Mouse (Mus musculus) forebrain, embryonic 14.5 days (tissue): ENCODE results near the gene D630045J12Rik. TPM values are rescaled to one million over a fixed set of nuclear protein-coding genes. Genes with fewer than 3 reads are reported as not detected.

Source experiments
- ATAC-seq: fragments of 200-750 bp; cut with Nextera tagmentation; 2 replicates; pipeline ENCODE4 v1.8.0; 2017; ENCODE audit warnings: mild to moderate bottlenecking, moderate library complexity
- DNase-seq: peaks from one replicate; pipeline ENCODE4 v3.0.0-alpha.2; 2015; ENCODE audit warnings: low spot score
- H3K27ac ChIP-seq: fragments of 300-500 bp; sonication (generic); 2 replicates; pipeline ENCODE4 v1.5.1; 2014; ENCODE audit warnings: low read depth, mild to moderate bottlenecking, control low read depth, low read length, moderate library complexity
- H3K27me3 ChIP-seq: fragments of 300-500 bp; sonication (generic); replicated peaks from 2 replicates; pipeline ENCODE4 v1.6.1; 2014; ENCODE audit warnings: low read length, control low read depth, mixed read lengths; ENCODE audit not compliant: control insufficient read depth, insufficient read depth
- H3K36me3 ChIP-seq: fragments of 300-500 bp; sonication (generic); 2 replicates; pipeline ENCODE4 v1.6.1; 2014; ENCODE audit warnings: low read length, control low read depth; ENCODE audit not compliant: control insufficient read depth, insufficient read depth
- H3K4me1 ChIP-seq: fragments of 300-500 bp; sonication (generic); 2 replicates; pipeline ENCODE4 v1.6.1; 2014; ENCODE audit warnings: antibody characterized with exemption, low read length, control low read depth; ENCODE audit not compliant: control insufficient read depth, insufficient read depth
- H3K4me2 ChIP-seq: fragments of 300-500 bp; sonication (generic); 2 replicates; pipeline ENCODE4 v1.6.1; 2014; ENCODE audit warnings: mild to moderate bottlenecking, control low read depth, low read length
- H3K4me3 ChIP-seq: fragments of 300-500 bp; sonication (generic); 2 replicates; pipeline ENCODE4 v1.5.1; 2014; ENCODE audit warnings: low read depth, low read length, control low read depth
- H3K9ac ChIP-seq: fragments of 300-500 bp; sonication (generic); 2 replicates; pipeline ENCODE4 v1.6.1; 2014; ENCODE audit warnings: mild to moderate bottlenecking, low read length, control low read depth, moderate library complexity
- H3K9me3 ChIP-seq: fragments of 300-500 bp; sonication (generic); replicated peaks from 2 replicates; pipeline ENCODE4 v1.6.1; 2016; ENCODE audit warnings: low read length, control low read depth, mixed read lengths; ENCODE audit not compliant: control insufficient read depth
- WGBS: fragments of 180-500 bp; shearing (Covaris S2); extraction: QIAGEN DNeasy Blood & Tissue Kit; methylation state at CpG from one replicate; pipeline ENCODE4 v1.1.7; 2014; 5-methylcytosine and 5-hydroxymethylcytosine counted together
- polyA plus RNA-seq: library from polyadenylated mRNA; unstranded; fragments of >200 nt; fragmentation: Nextera tagmentation; extraction: Ambion mirVana; gene quantifications from 2 replicates; pipeline ENCODE4 v1.2.1, GENCODE M21; 2014

The D630045J12Rik gene
- polyA plus RNA-seq, 1 experiment from 2014 or later, result 10.9 TPM

DNA sequence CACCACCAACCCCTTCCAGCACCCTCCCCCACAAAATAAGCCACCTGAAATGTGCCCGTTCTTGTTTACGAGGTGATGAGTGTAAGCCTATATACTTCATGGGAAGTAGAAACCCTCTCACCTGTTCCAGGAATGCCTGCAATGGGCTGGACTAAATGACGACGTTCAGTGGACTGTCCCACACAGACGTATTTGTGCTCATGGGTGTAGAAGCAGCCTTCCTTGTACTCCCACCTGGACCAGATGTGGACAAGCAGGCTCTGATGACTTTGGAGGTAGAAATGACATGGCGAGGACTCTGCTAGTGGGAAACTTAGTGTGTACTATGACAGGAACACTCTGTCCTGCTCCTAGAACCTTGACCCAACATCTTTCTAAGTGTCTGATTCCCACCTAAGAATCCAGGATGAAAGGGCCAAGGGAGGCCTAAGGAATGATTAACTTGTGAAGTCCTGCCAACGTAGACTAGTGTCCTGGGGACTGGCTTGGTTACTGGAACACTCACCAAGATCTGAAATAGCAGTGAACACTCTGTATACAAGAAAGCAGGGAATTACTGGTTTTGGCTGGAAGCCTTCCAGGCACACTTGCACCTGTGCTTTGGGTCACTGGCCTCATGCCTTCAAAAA is 129.5 kb downstream of the D630045J12Rik start, which contains the start of gene Atp6v0a4:
Atp6v0a4 (minus strand) TSS at position 380 of the 629 bp plus-strand sequence.
- no peaks in the 10 kb centered on the region for H3K9me3 ChIP-seq
- H3K4me3 ChIP-seq, result no peak within 1 kb of the TSS
- H3K27ac ChIP-seq, result no peak within 1 kb of the TSS
- H3K4me2 ChIP-seq, result no peak within 1 kb of the TSS
- DNase-seq (no peak), ATAC-seq (no peak)
- H3K27me3 ChIP-seq, result no peaks in the 10 kb centered on the region
- 92% methylated on average over 7 of the region's 7 CpGs for WGBS
- H3K36me3 ChIP-seq, result peaks cover 45% of the 10 kb centered on the region
- no peaks in the 10 kb centered on the region for H3K4me1 ChIP-seq
- no peak within 1 kb of the TSS for H3K9ac ChIP-seq

DNA sequence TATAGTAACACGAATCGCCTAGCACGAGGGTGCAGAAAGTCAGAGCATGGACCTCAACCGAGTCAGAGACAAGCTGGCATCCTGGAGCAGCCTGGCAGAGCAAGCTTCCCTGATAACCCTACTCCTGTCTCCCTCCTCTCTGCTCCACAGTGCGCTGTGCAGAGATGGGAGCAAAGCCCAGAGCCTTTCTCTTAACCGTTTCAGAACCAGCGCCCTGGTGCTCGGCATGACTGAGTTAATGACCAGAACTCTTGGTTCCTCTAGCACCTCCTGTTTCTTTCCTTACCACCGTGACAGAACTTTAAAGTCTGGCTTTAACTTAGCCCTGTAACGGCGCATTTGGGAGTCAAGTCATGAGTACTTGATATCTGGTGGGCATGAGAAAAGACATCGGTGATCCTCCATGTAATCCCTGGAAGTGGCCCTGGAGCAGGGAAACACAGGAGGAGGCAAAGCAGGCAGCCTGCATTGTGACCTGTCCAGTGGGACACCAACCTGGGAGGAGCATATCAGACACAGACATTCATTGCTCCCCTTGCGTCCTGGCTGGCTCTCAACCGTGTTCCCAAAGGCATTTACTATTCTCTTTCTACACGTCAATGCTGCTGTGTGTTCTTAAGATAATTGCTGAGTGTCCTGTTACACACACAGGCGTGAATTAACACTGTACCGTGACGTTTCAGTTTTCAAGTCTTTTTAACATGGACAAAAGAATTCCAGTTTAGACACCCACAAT is 130.2 kb downstream of the D630045J12Rik start:
- Histone ChIP-seq H3K4me3 (no peak overlapping the region), H3K9me3 (no peaks in the 10 kb centered on the region), H3K27ac (no peak overlapping the region), H3K4me1 (no peaks in the 10 kb centered on the region), H3K4me2 (no peak overlapping the region), H3K27me3 (no peaks in the 10 kb centered on the region), H3K36me3 (peaks cover 42% of the 10 kb centered on the region), H3K9ac (no peak overlapping the region)
- no peak for DNase-seq
- WGBS, result 75% methylated on average over 18 of the region's 18 CpGs
- ATAC-seq, result no peak

DNA sequence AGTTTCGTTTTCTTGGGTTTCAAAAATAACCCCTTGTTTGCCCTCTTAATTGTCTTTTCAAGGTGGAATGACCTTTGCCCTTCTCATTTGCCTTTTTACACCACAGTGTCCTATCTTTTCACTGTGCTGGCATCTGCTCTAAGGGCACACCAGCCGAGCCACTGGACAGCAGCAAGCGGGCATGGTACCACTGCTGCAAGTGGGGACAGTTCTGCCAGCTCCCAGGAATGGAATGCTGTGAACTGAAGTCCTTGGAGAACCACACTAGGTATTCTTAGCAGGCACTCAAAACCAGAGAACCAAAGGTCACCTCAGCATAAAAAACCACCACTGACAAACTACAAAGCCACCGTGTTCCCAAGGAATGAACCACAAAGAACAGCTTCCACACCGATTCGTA is 131.0 kb downstream of the D630045J12Rik start:
- DNase-seq (no peak), ATAC-seq (no peak)
- H3K9ac ChIP-seq, result no peak overlapping the region
- WGBS, result 74% methylated on average over 6 of the region's 6 CpGs
- H3K36me3 ChIP-seq, result peaks cover 34% of the 10 kb centered on the region
- H3K9me3 ChIP-seq, result no peaks in the 10 kb centered on the region
- no peak overlapping the region for H3K27ac ChIP-seq
- H3K4me1 ChIP-seq, result no peaks in the 10 kb centered on the region
- no peaks in the 10 kb centered on the region for H3K27me3 ChIP-seq
- H3K4me3 ChIP-seq, result no peak overlapping the region
- no peak overlapping the region for H3K4me2 ChIP-seq

DNA sequence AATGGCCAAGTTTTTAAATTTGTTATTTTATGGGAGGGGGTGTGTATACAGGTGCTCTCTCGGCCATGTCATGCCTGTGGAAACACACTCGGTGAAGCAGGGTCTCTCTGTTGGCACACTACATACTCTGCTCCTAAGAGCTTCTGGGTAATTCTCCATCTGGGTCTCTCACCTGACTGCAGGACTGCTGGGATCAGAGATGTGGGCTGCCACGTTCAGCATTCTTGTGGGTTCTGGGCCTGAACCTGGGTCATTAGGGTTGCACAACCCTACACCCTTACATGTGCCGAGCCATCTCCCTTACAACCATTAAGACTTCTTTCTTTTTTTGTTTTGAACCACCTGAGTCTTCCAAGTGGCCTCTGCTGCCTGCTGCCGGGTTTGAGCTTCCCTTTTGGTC is 132.0 kb downstream of the D630045J12Rik start:
- no peak overlapping the region for H3K4me2 ChIP-seq
- H3K9me3 ChIP-seq, result no peaks in the 10 kb centered on the region
- ATAC-seq (no peak), DNase-seq (no peak)
- H3K36me3 ChIP-seq, result peaks cover 24% of the 10 kb centered on the region; the same call in 1 of the 2 replicates
- 87% methylated on average over 5 of the region's 5 CpGs for WGBS
- no peaks in the 10 kb centered on the region for H3K4me1 ChIP-seq
- no peak overlapping the region for H3K9ac ChIP-seq
- no peak overlapping the region for H3K27ac ChIP-seq
- no peaks in the 10 kb centered on the region for H3K27me3 ChIP-seq
- H3K4me3 ChIP-seq, result no peak overlapping the region

DNA sequence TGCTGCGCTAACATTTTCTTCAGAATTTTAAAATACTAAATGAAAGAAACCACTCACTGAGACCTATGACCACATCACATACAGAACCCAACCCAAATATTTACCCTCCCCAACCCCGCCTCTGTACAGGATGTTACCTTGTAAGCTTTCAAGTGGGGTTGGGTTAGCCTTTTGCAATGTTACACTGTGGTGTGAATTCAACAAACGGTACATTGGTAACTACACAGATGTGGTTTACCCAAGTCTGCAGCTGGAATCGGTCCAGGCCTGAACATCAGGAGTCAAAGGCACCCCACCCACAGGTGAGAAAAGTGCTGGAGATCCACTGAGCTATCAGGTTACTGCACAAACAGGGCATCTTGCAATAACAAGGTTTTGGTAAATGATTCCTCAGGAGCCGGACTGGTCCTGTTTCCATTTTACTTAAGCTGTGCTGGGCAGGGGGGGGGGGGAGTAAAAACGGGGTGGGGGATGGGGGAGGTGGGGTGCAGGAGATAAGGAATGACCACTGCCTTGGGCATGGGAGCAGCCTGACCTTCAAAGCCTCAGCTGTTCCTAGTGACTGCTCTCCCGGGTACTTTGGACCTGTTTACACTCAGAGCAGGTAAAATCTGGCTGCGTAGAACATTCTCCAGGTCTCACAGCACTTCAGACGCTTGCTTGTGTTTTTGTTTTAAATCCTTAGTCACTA is 133.0 kb downstream of the D630045J12Rik start:
- DNase-seq (no peak), ATAC-seq (no peak)
- 81% methylated on average over 9 of the region's 9 CpGs for WGBS
- Histone ChIP-seq H3K27me3 (no peaks in the 10 kb centered on the region), H3K36me3 (peaks cover 14% of the 10 kb centered on the region; the same call in 1 of the 2 replicates), H3K9ac (no peak overlapping the region), H3K4me3 (no peak overlapping the region), H3K9me3 (no peaks in the 10 kb centered on the region), H3K27ac (no peak overlapping the region), H3K4me1 (no peaks in the 10 kb centered on the region), H3K4me2 (no peak overlapping the region)

DNA sequence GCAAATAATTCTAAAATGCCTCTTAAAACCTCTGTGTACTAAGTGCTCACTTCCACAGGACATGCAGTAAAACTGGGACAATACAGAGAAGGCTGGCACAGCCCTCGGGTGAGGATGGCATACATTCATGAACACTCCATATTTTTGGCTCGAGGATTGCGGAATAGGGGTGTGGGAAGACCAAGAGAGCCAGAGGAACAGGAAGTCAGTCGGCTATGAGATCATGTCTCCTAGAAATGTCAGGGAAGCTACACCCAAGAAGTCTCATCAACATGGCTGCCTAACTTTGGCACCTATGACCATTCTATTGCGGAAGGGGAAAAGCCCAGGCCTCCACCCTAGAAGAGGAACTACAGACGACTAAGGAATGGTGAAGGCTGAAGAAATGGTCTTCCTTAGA is 135.5 kb downstream of the D630045J12Rik start:
- H3K4me1 ChIP-seq, result no peaks in the 10 kb centered on the region
- H3K27me3 ChIP-seq, result no peaks in the 10 kb centered on the region
- 94% methylated on average over 6 of the region's 6 CpGs for WGBS
- H3K9me3 ChIP-seq, result no peaks in the 10 kb centered on the region
- ATAC-seq (no peak), DNase-seq (no peak)
- no peak overlapping the region for H3K4me3 ChIP-seq
- H3K36me3 ChIP-seq, result 0 out of 2 replicates have a peak, but pooled peaks cover under 1% of the 10 kb centered on the region
- no peak overlapping the region for H3K4me2 ChIP-seq
- H3K27ac ChIP-seq, result no peak overlapping the region
- no peak overlapping the region for H3K9ac ChIP-seq

DNA sequence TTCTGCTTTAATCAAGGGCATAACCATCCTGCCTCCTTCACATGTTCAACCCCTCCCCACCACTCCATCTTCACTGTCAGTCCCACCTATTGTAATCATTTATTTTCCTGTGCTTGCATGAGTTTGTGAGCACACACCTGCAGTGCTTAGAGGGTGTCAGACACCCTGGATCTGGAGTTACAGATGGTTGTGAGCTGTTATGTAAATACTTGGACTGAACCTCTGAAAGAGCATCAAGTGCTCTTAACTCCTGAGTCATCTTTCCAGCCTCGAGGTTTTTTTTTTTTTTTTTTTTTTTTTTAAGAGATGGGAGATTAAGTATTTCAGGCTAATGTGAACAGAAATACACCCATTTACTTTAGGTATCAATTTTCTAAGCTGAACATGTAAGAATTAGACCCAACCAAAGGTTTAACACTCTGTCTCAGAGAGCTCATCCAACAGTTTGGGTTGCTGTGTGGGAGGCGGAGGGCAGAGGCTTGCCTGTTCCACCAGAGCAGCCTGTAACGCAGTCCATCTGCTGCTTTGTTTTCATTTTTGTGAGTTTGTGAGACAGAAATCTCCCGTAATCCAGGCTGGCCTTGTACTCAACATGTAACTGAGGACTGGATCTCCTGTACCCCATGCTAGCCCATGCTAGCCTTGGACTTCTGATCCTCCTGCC is 137.6 kb downstream of the D630045J12Rik start:
- no peak overlapping the region for H3K4me3 ChIP-seq
- no peaks in the 10 kb centered on the region for H3K9me3 ChIP-seq
- no peak overlapping the region for H3K27ac ChIP-seq
- H3K4me2 ChIP-seq, result no peak overlapping the region
- no peaks in the 10 kb centered on the region for H3K27me3 ChIP-seq
- ATAC-seq (no peak), DNase-seq (no peak)
- H3K9ac ChIP-seq, result no peak overlapping the region
- H3K4me1 ChIP-seq, result no peaks in the 10 kb centered on the region
- H3K36me3 ChIP-seq, result no peaks in the 10 kb centered on the region
- WGBS, result 72% methylated on average over 4 of the region's 4 CpGs

DNA sequence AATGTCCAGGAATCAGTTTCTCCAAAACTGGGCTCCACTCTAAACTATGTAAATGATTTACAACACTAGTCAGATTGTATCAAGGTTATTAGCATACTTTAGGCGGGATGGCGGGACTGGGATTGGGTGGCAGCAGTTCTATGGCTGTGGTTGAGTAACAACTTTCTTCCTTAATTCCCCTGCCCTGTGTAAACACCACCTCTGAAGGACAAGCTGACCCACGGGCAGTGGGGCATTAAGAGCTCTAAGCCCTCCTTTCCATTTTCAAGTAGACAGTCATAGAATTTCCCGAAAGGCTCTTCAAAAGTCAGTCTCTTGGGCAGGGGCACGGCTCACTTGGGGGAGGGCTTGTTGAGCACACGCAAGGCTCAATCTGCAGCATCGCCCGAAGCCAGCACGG is 142.9 kb downstream of the D630045J12Rik start:
- Histone ChIP-seq H3K9ac (no peak overlapping the region), H3K9me3 (no peaks in the 10 kb centered on the region), H3K4me1 (no peaks in the 10 kb centered on the region), H3K27ac (no peak overlapping the region), H3K36me3 (no peaks in the 10 kb centered on the region), H3K4me3 (no peak overlapping the region), H3K27me3 (no peaks in the 10 kb centered on the region), H3K4me2 (no peak overlapping the region)
- 74% methylated on average over 9 of the region's 9 CpGs for WGBS
- ATAC-seq, result no peak
- DNase-seq, result no peak
